Mouse (Mus musculus) T-helper 17 cell (primary cell): Measurements from ENCODE around the gene Klf8.

ENCODE experiments used
- in situ Hi-C, 2 experiments: fragments of 300-600 bp; cut with MboI, MseI; formaldehyde crosslinking; loops; 1 replicate in 1 of 2; 2 replicates in 1 of 2; pipeline ENCODE4 v1.15.1; 2025; ENCODE audit warnings: high pct_unique_total_duplicates in 2 of 2

The Klf8 gene

GRCm38 (mm10) chrX:153439573-153439972 is 202.3 kb downstream of the Klf8 start:
- in situ Hi-C loops, result no loop called here

GRCm38 (mm10) chrX:153440018-153440417 is 202.8 kb downstream of the Klf8 start:
- in situ Hi-C loops, result no loop called here
